16 mouse cellular contexts compared by ENCODE assay signal in the genomic region with DNA sequence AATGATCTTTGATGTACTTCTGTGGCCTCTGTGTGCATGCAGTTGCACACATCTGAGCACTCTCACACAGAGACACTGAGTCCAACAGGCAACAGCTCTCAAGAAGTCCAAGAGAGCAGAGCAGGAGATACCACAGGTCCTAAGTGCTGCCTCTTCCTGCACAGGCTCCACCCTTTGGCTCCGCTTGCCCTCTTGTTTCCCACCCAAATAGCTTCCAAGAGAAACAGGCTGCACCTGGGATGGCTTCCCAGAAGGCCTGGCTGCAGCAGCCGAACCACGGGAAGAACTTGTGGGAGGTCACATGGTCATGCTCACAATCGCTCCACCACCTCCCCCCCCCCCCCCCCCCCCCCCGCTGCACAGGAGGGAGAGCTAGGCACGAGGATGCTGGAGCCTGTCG. TPM values are rescaled to one million over a fixed set of nuclear protein-coding genes. Genes with fewer than 3 reads are reported as not detected.
DNase-seq lines count a peak whose midpoint lies in the region; ATAC-seq lines count a peak whose summit lies in the region.
"Had no signal": no experiment of that assay in that cellular context is flagged by ENCODE, and none has a peak within 500 bp of the region (broad histone marks: within the 10 kb centered on the region; RNA-seq: fewer than 3 reads in every experiment).

No protein-coding gene starts in this region.

- no peaks in the 10 kb centered on the region for H3K36me3 ChIP-seq in kidney, embryonic 16.5 days (ENCODE audit: insufficient read depth, low read length)
- H3K36me3 ChIP-seq: liver, embryonic 13.5 days; neural tube, embryonic 13.5 days had no signal

- intact Hi-C loops in heart, postnatal 36 days (cut with DNase I): loop anchor here (1.0 kb wide), 1 partner anchor 54 kb away; the partner anchor contains the start of gene Klf2

- H3K4me3 ChIP-seq in kidney, embryonic 16.5 days (ENCODE audit: low read length): no peak overlapping the region
- no peak overlapping the region for H3K4me3 ChIP-seq in brown adipose tissue, adult 24 weeks (ENCODE audit: insufficient read depth, low read depth, low read length)
- H3K4me3 ChIP-seq: liver, embryonic 13.5 days; neural tube, embryonic 13.5 days had no signal

- DNase-seq in kidney, adult 11 months: peak; percentile 64
- peak; percentile 62 to 72 for DNase-seq in heart, postnatal 36 days
- DNase-seq in lung, postnatal 14 days: peak; percentile 44
- DNase-seq in cerebellum, postnatal 4 days (ENCODE audit: low spot score in 2 of 2): no peak
- DNase-seq in layer of hippocampus, postnatal 10 days (ENCODE audit: low spot score in 2 of 2): no peak
- DNase-seq: cerebellum, postnatal 36 days; liver, embryonic 13.5 days; right cerebral cortex, postnatal 14 days had no signal

- no peaks in the 10 kb centered on the region for H3K4me1 ChIP-seq in kidney, embryonic 16.5 days (ENCODE audit: insufficient read depth, low read length)
- peaks cover 22% of the 10 kb centered on the region for H3K4me1 ChIP-seq in brown adipose tissue, adult 24 weeks (ENCODE audit: control insufficient read depth, insufficient read depth, insufficient read length, low read length)

- no peak for ATAC-seq in kidney, embryonic 16.5 days (ENCODE audit: low FRiP score, low TSS enrichment)
- ATAC-seq in CD4-positive, CD25-positive, alpha-beta regulatory T cell, adult 4 months: no peak

- H3K9me3 ChIP-seq in kidney, embryonic 16.5 days (ENCODE audit: low read length): no peaks in the 10 kb centered on the region
- H3K9me3 ChIP-seq: liver, embryonic 13.5 days; neural tube, embryonic 13.5 days had no signal

- H3K9ac ChIP-seq in kidney, embryonic 16.5 days (replicated peaks; ENCODE audit: low read length): no peak overlapping the region
- H3K9ac ChIP-seq: liver, embryonic 13.5 days; neural tube, embryonic 13.5 days had no signal

- 42% methylated on average over 6 of the region's 7 CpGs for WGBS in kidney, embryonic 16.5 days

- H3K27me3 ChIP-seq in kidney, embryonic 16.5 days (ENCODE audit: insufficient read depth, low read length): no peaks in the 10 kb centered on the region
- H3K27me3 ChIP-seq: liver, embryonic 13.5 days; neural tube, embryonic 13.5 days had no signal

- H3K4me2 ChIP-seq in kidney, embryonic 16.5 days (replicated peaks; ENCODE audit: low read depth, low read length): no peak overlapping the region
- H3K4me2 ChIP-seq: liver, embryonic 13.5 days; midbrain, embryonic 11.5 days; neural tube, embryonic 13.5 days had no signal

- no peak overlapping the region for H3K27ac ChIP-seq in kidney, embryonic 16.5 days (ENCODE audit: low read length)
- peak overlapping the region; percentile 83 for H3K27ac ChIP-seq in brown adipose tissue, adult 24 weeks (replicated peaks; ENCODE audit: low read depth, low read length)
- H3K27ac ChIP-seq: liver, embryonic 13.5 days; neural tube, embryonic 13.5 days had no signal

RNA-seq across cellular contexts. Expression of gene Ap1m1, which starts 25.5 kb away (rescaled TPM):
- polyA plus RNA-seq in kidney, embryonic 16.5 days (2015; fragmentation: Nextera tagmentation; extraction: Ambion mirVana): 142 and 143 TPM in 2 replicates
- 35.6 and 49.6 TPM in 2 replicates for polyA plus RNA-seq in brown adipose tissue, adult 24 weeks (2012; ENCODE audit: insufficient read depth, insufficient read length, missing spikeins)
- total RNA-seq in heart, postnatal 36 days (2021): 10 to 100 TPM; 49.4 to 49.6 TPM
- total RNA-seq in layer of hippocampus, postnatal 10 days (2021): 100 to 1,000 TPM; 108 to 109 TPM
- polyA plus RNA-seq in CD4-positive, CD25-positive, alpha-beta regulatory T cell, adult 4 months (2017; shearing (Covaris generic)): 100 to 1,000 TPM; 128 to 173 TPM

RNA-seq across cellular contexts. Expression of gene Gm10282, which starts 39.7 kb away (rescaled TPM):
- polyA plus RNA-seq in kidney, embryonic 16.5 days (2015; fragmentation: Nextera tagmentation; extraction: Ambion mirVana): 30.6 and 40.7 TPM in 2 replicates
- not detected in 2 replicates for polyA plus RNA-seq in brown adipose tissue, adult 24 weeks (2012; ENCODE audit: insufficient read depth, insufficient read length, missing spikeins)
- total RNA-seq in heart, postnatal 36 days (2021): 10 to 100 TPM in 1 of 2 experiments, 1 to 10 TPM in 1; 6.9 to 10.2 TPM
- total RNA-seq in layer of hippocampus, postnatal 10 days (2021): 10 to 100 TPM; 10.9 to 15.9 TPM
- polyA plus RNA-seq in CD4-positive, CD25-positive, alpha-beta regulatory T cell, adult 4 months (2017; shearing (Covaris generic)): 10 to 100 TPM in 1 of 2 experiments, 1 to 10 TPM in 1; 7.1 to 12.4 TPM

RNA-seq across cellular contexts. Expression of gene Fam32a, which starts 45.8 kb away (rescaled TPM):
- 79.5 and 80.7 TPM in 2 replicates for polyA plus RNA-seq in kidney, embryonic 16.5 days (2015; fragmentation: Nextera tagmentation; extraction: Ambion mirVana)
- polyA plus RNA-seq in brown adipose tissue, adult 24 weeks (2012; ENCODE audit: insufficient read depth, insufficient read length, missing spikeins): 26.9 and 41.8 TPM in 2 replicates
- total RNA-seq in heart, postnatal 36 days (2021): 10 to 100 TPM; 21.2 to 25.0 TPM
- total RNA-seq in layer of hippocampus, postnatal 10 days (2021): 10 to 100 TPM; 62.5 to 65.8 TPM
- polyA plus RNA-seq in CD4-positive, CD25-positive, alpha-beta regulatory T cell, adult 4 months (2017; shearing (Covaris generic)): 100 to 1,000 TPM; 102 to 130 TPM

RNA-seq across cellular contexts. Expression of gene Gm11034, which starts 51.9 kb away (rescaled TPM):
- not detected in 2 replicates for polyA plus RNA-seq in kidney, embryonic 16.5 days (2015; fragmentation: Nextera tagmentation; extraction: Ambion mirVana)
- polyA plus RNA-seq in brown adipose tissue, adult 24 weeks (2012; ENCODE audit: insufficient read depth, insufficient read length, missing spikeins): not detected in 2 replicates
- not detected for total RNA-seq in heart, postnatal 36 days (2021)
- not detected for total RNA-seq in layer of hippocampus, postnatal 10 days (2021)
- not detected for polyA plus RNA-seq in CD4-positive, CD25-positive, alpha-beta regulatory T cell, adult 4 months (2017; shearing (Covaris generic))
- total RNA-seq: gastrocnemius, adult 8-10 months; left cerebral cortex, adult 8-10 months had no signal
- polyA plus RNA-seq: intestine, embryonic 14.5 days; liver, embryonic 13.5 days; midbrain, embryonic 11.5 days; neural tube, embryonic 13.5 days had no signal

RNA-seq across cellular contexts. Expression of gene Cib3, which starts 52.7 kb away (rescaled TPM):
- not detected in 2 replicates for polyA plus RNA-seq in kidney, embryonic 16.5 days (2015; fragmentation: Nextera tagmentation; extraction: Ambion mirVana)
- polyA plus RNA-seq in brown adipose tissue, adult 24 weeks (2012; ENCODE audit: insufficient read depth, insufficient read length, missing spikeins): 2.0 TPM in 1 of 2 replicates, not detected in the other
- under 1 TPM in 1 of 2 experiments, not detected in 1; 0.57 TPM for total RNA-seq in heart, postnatal 36 days (2021)
- not detected for total RNA-seq in layer of hippocampus, postnatal 10 days (2021)
- under 1 TPM in 1 of 2 experiments, not detected in 1; 0.46 TPM for polyA plus RNA-seq in CD4-positive, CD25-positive, alpha-beta regulatory T cell, adult 4 months (2017; shearing (Covaris generic))
- total RNA-seq: gastrocnemius, adult 8-10 months; left cerebral cortex, adult 8-10 months had no signal
- polyA plus RNA-seq: intestine, embryonic 14.5 days; liver, embryonic 13.5 days; midbrain, embryonic 11.5 days; neural tube, embryonic 13.5 days had no signal

Comparison
In these comparisons a context has a peak if more than half of its experiments do, and no peak if none do; other contexts are left out.
1. DNase-seq: peak in kidney, adult 11 months (single experiment), heart, postnatal 36 days (2 of 2) and lung, postnatal 14 days (single experiment); none in cerebellum, postnatal 4 days (0 of 2) and layer of hippocampus, postnatal 10 days (0 of 2).